Mouse (Mus musculus) intestine, postnatal 0 days (tissue): Measurements from ENCODE around the gene Tmc1. TPM values are rescaled to one million over a fixed set of nuclear protein-coding genes. Genes with fewer than 3 reads are reported as not detected.
A peak's percentile ranks its signal among the peaks of the same experiment; 100 is the strongest.

Experiments
- ATAC-seq: fragments of 200-750 bp; cut with Nextera tagmentation; 2 replicates; pipeline ENCODE4 v1.8.0; 2017; ENCODE audit warnings: mild to moderate bottlenecking, moderate TSS enrichment, moderate library complexity
- H3K27ac ChIP-seq: fragments of 300-500 bp; sonication (generic); 2 replicates; pipeline ENCODE4 v1.5.1; 2014; ENCODE audit warnings: mild to moderate bottlenecking, low read depth, low read length, moderate library complexity
- H3K27me3 ChIP-seq: fragments of 300-500 bp; sonication (generic); replicated peaks from 2 replicates; pipeline ENCODE4 v1.6.1; 2014; ENCODE audit warnings: low read length, mixed read lengths; ENCODE audit not compliant: control insufficient read depth, insufficient read depth
- H3K36me3 ChIP-seq: fragments of 300-500 bp; sonication (generic); 2 replicates; pipeline ENCODE4 v1.6.1; 2014; ENCODE audit warnings: mild to moderate bottlenecking, moderate library complexity; ENCODE audit not compliant: control insufficient read depth, insufficient read depth
- H3K4me1 ChIP-seq: fragments of 300-500 bp; sonication (generic); replicated peaks from 2 replicates; pipeline ENCODE4 v1.6.1; 2014; ENCODE audit warnings: antibody characterized with exemption, low read length, mixed read lengths; ENCODE audit not compliant: control insufficient read depth, insufficient read depth
- H3K4me2 ChIP-seq: fragments of 300-500 bp; sonication (generic); replicated peaks from 2 replicates; pipeline ENCODE4 v1.6.1; 2014; ENCODE audit warnings: low read depth, mild to moderate bottlenecking, moderate library complexity
- H3K4me3 ChIP-seq: fragments of 300-500 bp; sonication (generic); 2 replicates; pipeline ENCODE4 v1.5.1; 2014; ENCODE audit warnings: low read depth, low read length
- H3K9ac ChIP-seq: fragments of 300-500 bp; sonication (generic); 2 replicates; pipeline ENCODE4 v1.6.1; 2014; ENCODE audit warnings: mild to moderate bottlenecking, low read depth, low read length
- H3K9me3 ChIP-seq: fragments of 300-500 bp; sonication (generic); 2 replicates; pipeline ENCODE4 v1.6.1; 2016; ENCODE audit warnings: mixed run types; ENCODE audit not compliant: control insufficient read depth
- CTCF ChIP-seq: sonication (generic); IDR thresholded peaks from 2 replicates; pipeline ENCODE4 v1.5.1; 2016; ENCODE audit warnings: low read depth, mild to moderate bottlenecking, control low read depth, antibody characterized with exemption, moderate library complexity
- WGBS: fragments of 180-500 bp; shearing (Covaris S2); extraction: QIAGEN DNeasy Blood & Tissue Kit; methylation state at CpG from one replicate; pipeline ENCODE4 v1.1.7; 2014; 5-methylcytosine and 5-hydroxymethylcytosine counted together
- polyA plus RNA-seq: library from polyadenylated mRNA; unstranded; fragments of >200 nt; fragmentation: Nextera tagmentation; extraction: Ambion mirVana; gene quantifications from 2 replicates; pipeline ENCODE4 v1.2.1, GENCODE M21; 2015

Gene Tmc1
- polyA plus RNA-seq, 1 experiment from 2014 or later, result not detected

DNA sequence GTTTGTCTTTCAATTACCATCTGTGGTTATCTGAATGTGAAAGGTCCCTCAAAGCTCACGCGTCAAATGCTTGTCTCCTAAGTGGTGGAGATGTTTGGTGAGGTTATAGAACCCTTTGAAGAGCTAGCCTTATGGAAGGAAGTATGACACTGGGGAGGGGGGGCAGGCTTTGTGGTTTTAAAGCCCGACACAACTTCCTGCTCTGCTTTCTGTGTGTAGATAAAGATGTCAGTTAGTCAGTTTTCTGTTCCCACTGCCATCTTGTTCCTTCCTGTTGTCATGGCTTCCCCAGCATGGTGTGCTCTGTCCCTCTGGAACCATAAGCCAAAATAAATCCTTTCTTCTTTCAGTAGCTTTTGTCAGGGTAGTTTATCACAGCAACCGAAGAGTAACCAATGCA lies 78.1 kb downstream of the Tmc1 start:
- no peaks in the 10 kb centered on the region for H3K4me1 ChIP-seq
- H3K27me3 ChIP-seq, result no peaks in the 10 kb centered on the region
- no peak for ATAC-seq
- H3K4me3 ChIP-seq, result no peak overlapping the region
- 61% methylated on average over 4 of the region's 4 CpGs for WGBS
- H3K27ac ChIP-seq, result no peak overlapping the region
- no peak overlapping the region for H3K4me2 ChIP-seq
- no peak for TF ChIP-seq CTCF
- H3K9ac ChIP-seq, result no peak overlapping the region
- no peaks in the 10 kb centered on the region for H3K9me3 ChIP-seq
- no peaks in the 10 kb centered on the region for H3K36me3 ChIP-seq

DNA sequence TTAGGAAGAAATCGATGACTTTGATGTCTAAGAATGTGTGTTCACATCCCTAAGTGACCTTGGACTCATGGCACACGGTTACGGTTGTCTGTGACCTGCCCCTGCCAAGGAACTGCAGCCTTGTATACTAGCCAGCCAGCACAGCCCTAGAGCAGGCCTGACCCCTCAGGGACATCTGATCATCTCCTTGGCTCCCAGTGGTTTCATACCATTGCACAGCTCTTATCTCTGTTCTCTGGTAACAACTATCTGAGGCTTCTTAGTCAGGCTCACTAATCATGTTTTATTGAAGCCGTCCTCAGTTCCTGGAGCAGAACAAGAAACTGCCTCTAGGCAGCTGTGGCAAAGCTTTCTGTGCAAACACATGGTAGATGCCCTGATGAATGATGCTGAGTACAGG lies 92.2 kb downstream of the Tmc1 start:
- no peak overlapping the region for H3K4me2 ChIP-seq
- WGBS, result 70% methylated on average over 4 of the region's 4 CpGs
- H3K4me1 ChIP-seq, result no peaks in the 10 kb centered on the region
- no peaks in the 10 kb centered on the region for H3K9me3 ChIP-seq
- no peak overlapping the region for H3K9ac ChIP-seq
- H3K4me3 ChIP-seq, result no peak overlapping the region
- no peak for ATAC-seq
- H3K36me3 ChIP-seq, result no peaks in the 10 kb centered on the region
- no peak for TF ChIP-seq CTCF
- H3K27ac ChIP-seq, result no peak overlapping the region
- no peaks in the 10 kb centered on the region for H3K27me3 ChIP-seq

DNA sequence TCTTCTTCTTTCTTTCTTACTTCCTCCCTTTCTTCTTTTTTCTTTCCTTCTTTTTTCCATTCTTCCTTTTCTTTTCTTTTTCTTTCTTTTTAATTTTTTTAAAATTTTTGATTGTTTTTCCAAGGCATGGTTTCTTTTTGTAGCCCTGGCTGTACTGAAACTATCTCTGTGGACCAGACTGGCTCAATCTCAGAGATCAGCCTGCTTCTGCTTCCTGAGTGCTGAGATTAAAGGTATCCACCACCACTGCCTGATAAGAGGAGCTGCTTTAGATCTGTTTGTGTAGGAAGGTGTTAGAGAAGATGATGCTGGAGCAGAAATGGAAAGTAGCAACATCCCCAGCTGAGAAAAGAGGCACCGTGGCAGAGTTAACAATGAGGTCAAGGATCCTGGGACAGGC lies 93.7 kb downstream of the Tmc1 start:
- Histone ChIP-seq H3K9me3 (no peaks in the 10 kb centered on the region), H3K4me2 (no peak overlapping the region), H3K9ac (no peak overlapping the region), H3K4me1 (no peaks in the 10 kb centered on the region), H3K36me3 (no peaks in the 10 kb centered on the region), H3K4me3 (no peak overlapping the region), H3K27me3 (no peaks in the 10 kb centered on the region), H3K27ac (no peak overlapping the region)
- no peak for ATAC-seq
- TF ChIP-seq CTCF, result no peak
- 100% methylated on average over 1 of the region's 1 CpGs for whole genome bisulfite sequencing

DNA sequence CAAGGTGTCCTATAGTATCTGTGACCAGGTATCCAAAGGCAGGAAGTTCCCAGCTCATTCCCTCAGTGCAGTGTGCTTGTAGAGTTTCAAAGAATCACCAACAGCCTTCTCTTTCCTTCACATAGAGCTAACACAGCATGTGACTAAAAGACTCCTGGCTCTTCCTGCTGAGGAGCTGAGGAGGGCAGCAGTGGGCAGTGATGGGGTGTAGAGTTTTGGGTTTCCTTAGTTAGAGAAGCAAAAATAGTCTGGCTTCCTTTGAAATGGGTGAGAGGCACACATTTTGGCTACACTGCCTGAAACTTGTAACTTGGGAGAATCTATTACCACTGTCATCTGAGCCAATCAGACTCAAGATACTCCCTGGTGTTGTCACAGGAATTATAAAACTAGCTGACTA lies 96.2 kb downstream of the Tmc1 start:
- H3K27me3 ChIP-seq, result no peaks in the 10 kb centered on the region
- H3K4me2 ChIP-seq, result no peak overlapping the region
- no peaks in the 10 kb centered on the region for H3K4me1 ChIP-seq
- no peak overlapping the region for H3K9ac ChIP-seq
- H3K9me3 ChIP-seq, result no peaks in the 10 kb centered on the region
- no peak overlapping the region for H3K4me3 ChIP-seq
- no peak overlapping the region for H3K27ac ChIP-seq
- TF ChIP-seq CTCF, result no peak
- no peaks in the 10 kb centered on the region for H3K36me3 ChIP-seq
- no peak for ATAC-seq

DNA sequence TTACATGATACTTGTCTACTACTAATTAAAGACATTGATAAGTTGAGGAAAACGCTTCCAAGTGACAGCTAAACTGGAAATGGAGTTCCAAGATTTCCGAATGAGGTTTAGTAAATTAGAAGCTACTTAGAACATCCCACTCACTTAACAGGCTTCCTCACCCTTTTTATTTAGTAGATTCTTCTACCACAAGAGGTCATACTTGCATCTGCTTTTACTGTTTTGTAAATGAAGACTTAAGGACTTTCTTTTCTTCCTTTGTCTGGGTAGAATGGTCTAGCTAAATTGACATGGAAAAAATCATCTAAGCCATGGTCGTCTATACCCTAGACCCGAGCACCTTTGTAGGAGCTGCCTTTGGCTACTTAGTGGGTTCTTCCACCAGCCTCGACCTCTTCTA lies 105.1 kb downstream of the Tmc1 start:
- H3K9me3 ChIP-seq, result no peaks in the 10 kb centered on the region
- no peaks in the 10 kb centered on the region for H3K4me1 ChIP-seq
- no peak overlapping the region for H3K4me2 ChIP-seq
- 64% methylated on average over 5 of the region's 5 CpGs for WGBS
- ATAC-seq, result no peak
- H3K36me3 ChIP-seq, result no peaks in the 10 kb centered on the region
- no peak overlapping the region for H3K27ac ChIP-seq
- no peaks in the 10 kb centered on the region for H3K27me3 ChIP-seq
- no peak overlapping the region for H3K9ac ChIP-seq
- H3K4me3 ChIP-seq, result no peak overlapping the region
- TF ChIP-seq CTCF, result peak; percentile 54

DNA sequence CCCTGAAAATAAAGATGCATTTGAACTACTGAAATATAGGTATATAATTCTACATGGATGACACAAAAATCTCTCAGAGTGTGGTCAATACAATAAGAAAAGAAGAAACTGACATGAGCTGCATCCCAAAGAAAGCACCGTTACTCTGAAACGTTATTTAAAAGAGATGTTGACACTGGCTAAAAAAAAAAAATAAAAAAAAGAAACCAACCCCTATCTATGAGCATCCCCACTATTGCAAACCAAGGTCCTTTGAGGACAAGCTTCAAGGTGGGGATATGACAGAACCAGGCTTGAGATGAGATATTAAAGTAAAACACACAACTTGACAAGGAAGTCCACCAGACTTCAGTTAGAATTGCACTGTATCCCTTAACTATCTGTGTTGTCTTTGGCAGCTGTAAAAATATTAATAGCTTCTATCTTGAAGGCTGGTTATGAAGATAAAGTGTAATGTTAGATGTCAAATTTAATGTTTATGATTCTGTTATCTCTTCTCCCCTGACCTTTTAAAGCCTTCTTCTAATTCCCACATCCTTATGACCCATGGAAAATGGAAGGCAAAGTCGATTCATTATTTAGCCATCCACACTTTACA lies 106.4 kb downstream of the Tmc1 start:
- Histone ChIP-seq H3K9me3 (no peaks in the 10 kb centered on the region), H3K4me2 (no peak overlapping the region), H3K9ac (no peak overlapping the region), H3K4me1 (no peaks in the 10 kb centered on the region), H3K27me3 (no peaks in the 10 kb centered on the region), H3K4me3 (no peak overlapping the region), H3K36me3 (no peaks in the 10 kb centered on the region), H3K27ac (no peak overlapping the region)
- no peak for TF ChIP-seq CTCF
- no peak for ATAC-seq
- 56% methylated on average over 3 of the region's 3 CpGs for WGBS

DNA sequence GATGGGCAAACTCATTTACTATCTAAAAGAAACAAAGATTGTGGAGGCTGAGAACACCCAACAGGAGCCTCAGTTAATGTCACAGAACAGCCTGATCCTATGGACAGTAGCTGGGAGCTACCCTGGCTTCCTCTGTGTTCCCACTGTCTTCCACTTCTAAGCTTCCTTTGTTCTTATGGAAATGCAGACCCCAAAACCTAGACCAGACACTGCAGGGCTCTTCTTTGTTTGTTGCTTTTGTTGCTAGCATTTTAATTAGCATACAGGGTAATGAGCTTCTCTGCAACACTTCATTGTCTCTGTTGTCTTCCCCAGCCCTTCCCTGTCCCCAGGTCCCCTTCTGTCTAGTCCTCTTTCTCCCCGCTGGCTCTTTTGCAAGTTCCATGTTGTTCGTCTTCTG lies 116.6 kb downstream of the Tmc1 start:
- Histone ChIP-seq H3K4me2 (no peak overlapping the region), H3K27ac (no peak overlapping the region), H3K9ac (no peak overlapping the region), H3K27me3 (no peaks in the 10 kb centered on the region), H3K9me3 (no peaks in the 10 kb centered on the region), H3K36me3 (no peaks in the 10 kb centered on the region), H3K4me3 (no peak overlapping the region), H3K4me1 (no peaks in the 10 kb centered on the region)
- 83% methylated on average over 2 of the region's 2 CpGs for WGBS
- no peak for TF ChIP-seq CTCF
- no peak for ATAC-seq
